12 mouse cellular contexts compared by ENCODE assay signal in genomic region chr4:109433641-109434040, GRCm38 (mm10). TPM values are rescaled to one million over a fixed set of nuclear protein-coding genes. Genes with fewer than 3 reads are reported as not detected.
DNase-seq lines count a peak whose midpoint lies in the region; ATAC-seq lines count a peak whose summit lies in the region.
"Had no signal": no experiment of that assay in that cellular context is flagged by ENCODE, and none has a peak within 500 bp of the region (broad histone marks: within the 10 kb centered on the region; RNA-seq: fewer than 3 reads in every experiment).

No protein-coding gene starts in this region.

- H3K4me2 ChIP-seq in limb, embryonic 13.5 days (replicated peaks): no peak overlapping the region
- no peak overlapping the region for H3K4me2 ChIP-seq in forebrain, embryonic 15.5 days (replicated peaks)
- H3K4me2 ChIP-seq: embryonic facial prominence, embryonic 12.5 days; midbrain, embryonic 11.5 days had no signal

- H3K9me3 ChIP-seq in limb, embryonic 13.5 days: no peaks in the 10 kb centered on the region
- H3K9me3 ChIP-seq in forebrain, embryonic 15.5 days: no peaks in the 10 kb centered on the region
- H3K9me3 ChIP-seq: embryonic facial prominence, embryonic 12.5 days had no signal

- H3K4me1 ChIP-seq in limb, embryonic 13.5 days: peaks cover 18% of the 10 kb centered on the region
- no peaks in the 10 kb centered on the region for H3K4me1 ChIP-seq in forebrain, embryonic 15.5 days

- no peaks in the 10 kb centered on the region for H3K27me3 ChIP-seq in limb, embryonic 13.5 days
- no peaks in the 10 kb centered on the region for H3K27me3 ChIP-seq in forebrain, embryonic 15.5 days
- H3K27me3 ChIP-seq: embryonic facial prominence, embryonic 12.5 days had no signal

- H3K36me3 ChIP-seq in limb, embryonic 13.5 days: no peaks in the 10 kb centered on the region
- H3K36me3 ChIP-seq in forebrain, embryonic 15.5 days: no peaks in the 10 kb centered on the region
- H3K36me3 ChIP-seq: embryonic facial prominence, embryonic 12.5 days had no signal

- peak; percentile 40 for DNase-seq in cerebellum, adult 18-20 months
- DNase-seq in cerebellum, adult 11 months: no peak
- peak; percentile 82 for DNase-seq in 3T3-L1 (ENCODE audit: low read depth, low spot score)
- peak; percentile 35 to 50 for DNase-seq in cerebellum, postnatal 36 days
- no peak for DNase-seq in left cerebral cortex, postnatal 36 days (ENCODE audit: low spot score in 2 of 2)
- DNase-seq in spleen, postnatal 10 days (ENCODE audit: low spot score in 2 of 2): no peak
- DNase-seq: layer of hippocampus, adult 9-11 months had no signal

- no peak overlapping the region for H3K4me3 ChIP-seq in limb, embryonic 13.5 days
- H3K4me3 ChIP-seq in forebrain, embryonic 15.5 days: no peak overlapping the region
- H3K4me3 ChIP-seq: embryonic facial prominence, embryonic 12.5 days had no signal

- H3K9ac ChIP-seq in limb, embryonic 13.5 days: peak overlapping the region; percentile 19; the same call in 1 of the 2 replicates
- H3K9ac ChIP-seq in forebrain, embryonic 15.5 days (replicated peaks): no peak overlapping the region

- intact Hi-C loops in left cerebral cortex, postnatal 36 days (cut with DNase I): no loop called here

- no peak for ATAC-seq in limb, embryonic 13.5 days (ENCODE audit: low FRiP score, low read depth)
- ATAC-seq in forebrain, embryonic 15.5 days (replicated peaks): no peak
- ATAC-seq: CD4-positive, CD25-positive, alpha-beta regulatory T cell, adult 4 months had no signal

- 72% methylated on average over 6 of the region's 6 CpGs for WGBS in limb, embryonic 13.5 days
- WGBS in forebrain, embryonic 15.5 days: 85% methylated on average over 6 of the region's 6 CpGs

- no peak overlapping the region for H3K27ac ChIP-seq in limb, embryonic 13.5 days
- no peak overlapping the region for H3K27ac ChIP-seq in forebrain, embryonic 15.5 days (replicated peaks)
- H3K27ac ChIP-seq: embryonic facial prominence, embryonic 12.5 days had no signal

RNA-seq across cellular contexts. Expression of gene Ttc39a, which starts 27.2 kb away (rescaled TPM):
- polyA plus RNA-seq in limb, embryonic 13.5 days (2015; fragmentation: Nextera tagmentation; extraction: Ambion mirVana): 4.6 and 4.8 TPM in 2 replicates
- total RNA-seq in left cerebral cortex, postnatal 36 days (2021): 1 to 10 TPM; 3.1 TPM
- polyA plus RNA-seq in forebrain, embryonic 15.5 days (2015; fragmentation: Nextera tagmentation; extraction: Ambion mirVana): 0.50 and 0.71 TPM in 2 replicates
- polyA plus RNA-seq: CD4-positive, CD25-positive, alpha-beta regulatory T cell, adult 4 months had no signal

RNA-seq across cellular contexts. Expression of gene Rnf11, which starts 50.9 kb away (rescaled TPM):
- polyA plus RNA-seq in limb, embryonic 13.5 days (2015; fragmentation: Nextera tagmentation; extraction: Ambion mirVana): 46.7 and 47.5 TPM in 2 replicates
- 100 to 1,000 TPM; 207 to 216 TPM for total RNA-seq in left cerebral cortex, postnatal 36 days (2021)
- 54.6 and 62.6 TPM in 2 replicates for polyA plus RNA-seq in forebrain, embryonic 15.5 days (2015; fragmentation: Nextera tagmentation; extraction: Ambion mirVana)

Comparison
In these comparisons a context has a peak if more than half of its experiments do, and no peak if none do; other contexts are left out.
1. DNase-seq: peak in cerebellum, adult 18-20 months (2 of 2), 3T3-L1 (single experiment) and cerebellum, postnatal 36 days (2 of 2); none in cerebellum, adult 11 months (single experiment), left cerebral cortex, postnatal 36 days (0 of 2) and spleen, postnatal 10 days (0 of 2).